Mouse (Mus musculus): ENCODE results near the gene Pnlip.

Pnlip gene

GRCm38 (mm10) chr19:58652198-58652597 is at the start of gene Pnlip:
Pnlip (plus strand) TSS chr19:58652498.
- DNase-seq (ENCODE audit: low spot score) = no peak

- DNase-seq (ENCODE audit: low spot score) = no peak
These were observed 42.6 kb upstream of the Pnlip start for GRCm38 (mm10) chr19:58609716-58610115.

- no peak for DNase-seq (ENCODE audit: low spot score)
These were observed 39.6 kb upstream of the Pnlip start for GRCm38 (mm10) chr19:58612745-58613144.

- no peak for DNase-seq (ENCODE audit: low spot score)
These were observed 35.7 kb upstream of the Pnlip start for GRCm38 (mm10) chr19:58616606-58617005.

- no peak for DNase-seq (ENCODE audit: low spot score)
These were observed 31.6 kb upstream of the Pnlip start for GRCm38 (mm10) chr19:58620661-58621060.

- DNase-seq (ENCODE audit: low spot score) = no peak
These were observed 30.7 kb upstream of the Pnlip start for GRCm38 (mm10) chr19:58621646-58622045.

GRCm38 (mm10) chr19:58624799-58625198 is 27.5 kb upstream of the Pnlip start:
- DNase-seq (ENCODE audit: low spot score) = no peak

- no peak for DNase-seq (ENCODE audit: low spot score)
These were observed 26.9 kb upstream of the Pnlip start for GRCm38 (mm10) chr19:58625254-58625947.

- DNase-seq (ENCODE audit: low spot score) = peak; percentile 54
These were observed 24.6 kb upstream of the Pnlip start for GRCm38 (mm10) chr19:58627406-58628337.

- DNase-seq (ENCODE audit: low spot score) = no peak
These were observed 22.9 kb upstream of the Pnlip start for GRCm38 (mm10) chr19:58629351-58629773.

- DNase-seq (ENCODE audit: low spot score) = no peak
These were observed 2.3 kb upstream of the Pnlip start for GRCm38 (mm10) chr19:58650036-58650435.

- DNase-seq (ENCODE audit: low spot score) = peak; percentile 12
These were observed 9.8 kb downstream of the Pnlip start for GRCm38 (mm10) chr19:58662098-58662497.

- DNase-seq (ENCODE audit: low spot score) = no peak
These were observed 11.0 kb downstream of the Pnlip start for GRCm38 (mm10) chr19:58663317-58663716.

- DNase-seq (ENCODE audit: low spot score) = no peak
These were observed 12.6 kb downstream of the Pnlip start for GRCm38 (mm10) chr19:58664901-58665300.

- peak; percentile 24 for DNase-seq (ENCODE audit: low spot score)
These were observed 22.3 kb downstream of the Pnlip start for GRCm38 (mm10) chr19:58674644-58675043.

GRCm38 (mm10) chr19:58677117-58677516 is 24.8 kb downstream of the Pnlip start:
- DNase-seq (ENCODE audit: low spot score) = no peak

- DNase-seq (ENCODE audit: low spot score) = no peak
These were observed 36.6 kb downstream of the Pnlip start for GRCm38 (mm10) chr19:58688933-58689332.

GRCm38 (mm10) chr19:58695314-58695713 is 43.0 kb downstream of the Pnlip start:
- DNase-seq (ENCODE audit: low spot score) = no peak

GRCm38 (mm10) chr19:58696235-58696634 is 43.9 kb downstream of the Pnlip start:
- DNase-seq (ENCODE audit: low spot score) = no peak

- DNase-seq (ENCODE audit: low spot score) = no peak
These were observed 52.3 kb downstream of the Pnlip start for GRCm38 (mm10) chr19:58704556-58704955.

GRCm38 (mm10) chr19:58708611-58709010 is 56.3 kb downstream of the Pnlip start:
- no peak for DNase-seq (ENCODE audit: low spot score)

- DNase-seq (ENCODE audit: low spot score) = no peak
These were observed 65.6 kb downstream of the Pnlip start for GRCm38 (mm10) chr19:58717925-58718324.

- DNase-seq (ENCODE audit: low spot score) = no peak
These were observed 68.1 kb downstream of the Pnlip start for GRCm38 (mm10) chr19:58720439-58720838.
